Mouse (Mus musculus): ENCODE measurements at regions not wholly inside any gene's neighbourhood (a gene's known extent, or its start where the extent isn't known, plus 50 kb on each side); places are given as distances from the start of the nearest gene placed in this dataset.

GRCm38 (mm10) chr3:157754826-157755225 is 170.1 kb downstream of the Cth start:
- Histone ChIP-seq H3K27me3 (ENCODE audit: control insufficient read depth, insufficient read depth, low read depth, low read length) (no peaks in the 10 kb centered on the region), H3K27ac (ENCODE audit: low read length) (no peak overlapping the region), H3K4me2 (ENCODE audit: low read length) (no peak overlapping the region), H3K4me1 (ENCODE audit: control insufficient read depth, insufficient read depth, low read length) (no peaks in the 10 kb centered on the region), H3K9ac (ENCODE audit: low read depth, low read length) (no peak overlapping the region), H3K9me3 (replicated peaks; ENCODE audit: control insufficient read depth, low read length, poor library complexity, severe bottlenecking) (no peaks in the 10 kb centered on the region), H3K4me3 (ENCODE audit: low read depth, low read length) (no peak overlapping the region), H3K36me3 (ENCODE audit: control insufficient read depth, insufficient read depth, low read length) (no peaks in the 10 kb centered on the region)
- WGBS = 80% methylated on average over 4 of the region's 4 CpGs
- ATAC-seq = no peak

DNA sequence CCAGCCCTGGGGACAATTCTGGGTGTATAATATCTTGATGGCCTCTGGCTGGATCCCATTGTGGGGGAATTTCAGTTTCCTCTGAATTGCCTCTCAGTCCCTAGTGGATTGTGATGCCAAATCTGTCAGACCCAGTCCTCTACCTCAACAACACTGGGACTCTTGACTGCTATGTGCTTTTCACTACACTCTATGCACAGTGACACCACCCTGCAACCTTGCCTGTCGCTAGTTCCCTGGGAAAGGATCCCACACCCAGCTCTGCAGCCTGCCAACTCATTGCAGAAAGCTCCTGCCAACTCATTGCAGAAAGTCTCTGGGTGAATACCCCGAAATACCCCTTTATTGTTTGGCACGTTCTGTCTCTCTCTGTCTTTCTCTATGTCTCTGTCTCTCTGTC is 174.6 kb downstream of the Cth start:
- H3K4me1 ChIP-seq (ENCODE audit: control insufficient read depth, insufficient read depth, low read length) = no peaks in the 10 kb centered on the region
- no peaks in the 10 kb centered on the region for H3K27me3 ChIP-seq (ENCODE audit: control insufficient read depth, insufficient read depth, low read depth, low read length)
- H3K4me3 ChIP-seq (ENCODE audit: low read depth, low read length) = no peak overlapping the region
- H3K27ac ChIP-seq (ENCODE audit: low read length) = no peak overlapping the region
- WGBS = 83% methylated on average over 3 of the region's 3 CpGs
- H3K36me3 ChIP-seq (ENCODE audit: control insufficient read depth, insufficient read depth, low read length) = no peaks in the 10 kb centered on the region
- H3K9me3 ChIP-seq (replicated peaks; ENCODE audit: control insufficient read depth, low read length, poor library complexity, severe bottlenecking) = no peaks in the 10 kb centered on the region
- no peak overlapping the region for H3K9ac ChIP-seq (ENCODE audit: low read depth, low read length)
- ATAC-seq = no peak
- H3K4me2 ChIP-seq (ENCODE audit: low read length) = no peak overlapping the region

DNA sequence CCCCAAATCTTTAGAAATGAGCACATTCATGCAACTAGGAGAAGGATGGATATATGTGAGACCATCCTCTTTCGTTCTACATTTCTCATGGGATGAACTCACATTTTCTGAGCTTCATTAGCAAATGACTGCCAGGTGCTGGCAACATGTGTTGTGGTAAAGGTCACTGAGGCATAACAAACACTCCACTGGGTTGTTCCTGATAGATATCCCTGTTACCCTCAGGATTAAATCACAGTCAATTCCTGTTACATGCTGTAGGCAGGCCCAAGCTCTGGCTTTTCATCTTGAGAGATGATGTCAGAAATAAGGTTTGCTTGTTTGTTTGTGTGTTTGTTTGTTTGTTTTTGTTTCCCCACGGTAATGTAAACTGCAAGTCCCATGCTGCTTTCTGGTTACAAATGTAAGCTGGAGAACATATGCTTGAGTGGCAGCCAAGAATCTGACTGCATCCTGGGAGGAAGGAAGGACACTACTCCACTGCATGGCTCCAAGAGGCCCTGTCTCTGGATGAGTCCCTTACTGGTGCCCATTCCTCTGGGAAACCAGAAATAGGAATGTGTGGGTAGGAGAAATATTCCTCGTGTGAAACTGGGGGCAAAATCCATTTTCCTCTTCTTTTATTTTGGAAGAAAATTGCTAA is 176.4 kb downstream of the Cth start:
- no peak overlapping the region for H3K9ac ChIP-seq (ENCODE audit: low read depth, low read length)
- no peaks in the 10 kb centered on the region for H3K9me3 ChIP-seq (replicated peaks; ENCODE audit: control insufficient read depth, low read length, poor library complexity, severe bottlenecking)
- H3K27ac ChIP-seq (ENCODE audit: low read length) = no peak overlapping the region
- no peaks in the 10 kb centered on the region for H3K4me1 ChIP-seq (ENCODE audit: control insufficient read depth, insufficient read depth, low read length)
- no peaks in the 10 kb centered on the region for H3K36me3 ChIP-seq (ENCODE audit: control insufficient read depth, insufficient read depth, low read length)
- H3K27me3 ChIP-seq (ENCODE audit: control insufficient read depth, insufficient read depth, low read depth, low read length) = no peaks in the 10 kb centered on the region
- no peak overlapping the region for H3K4me2 ChIP-seq (ENCODE audit: low read length)
- no peak for ATAC-seq
- no peak overlapping the region for H3K4me3 ChIP-seq (ENCODE audit: low read depth, low read length)
- WGBS = 75% methylated on average over 3 of the region's 3 CpGs

GRCm38 (mm10) chr3:157743000-157743399 is 176.3 kb downstream of the Ptger3 start:
- H3K4me2 ChIP-seq (ENCODE audit: low read length) = no peak overlapping the region
- WGBS = 96% methylated on average over 1 of the region's 1 CpGs
- H3K4me3 ChIP-seq (ENCODE audit: low read depth, low read length) = no peak overlapping the region
- H3K9ac ChIP-seq (ENCODE audit: low read depth, low read length) = no peak overlapping the region
- H3K36me3 ChIP-seq (ENCODE audit: control insufficient read depth, insufficient read depth, low read length) = no peaks in the 10 kb centered on the region
- H3K9me3 ChIP-seq (replicated peaks; ENCODE audit: control insufficient read depth, low read length, poor library complexity, severe bottlenecking) = no peaks in the 10 kb centered on the region
- no peaks in the 10 kb centered on the region for H3K4me1 ChIP-seq (ENCODE audit: control insufficient read depth, insufficient read depth, low read length)
- ATAC-seq = no peak
- H3K27ac ChIP-seq (ENCODE audit: low read length) = no peak overlapping the region
- no peaks in the 10 kb centered on the region for H3K27me3 ChIP-seq (ENCODE audit: control insufficient read depth, insufficient read depth, low read depth, low read length)

- no peak overlapping the region for H3K4me3 ChIP-seq (ENCODE audit: low read depth, low read length)
- 88% methylated on average over 1 of the region's 1 CpGs for WGBS
- no peak overlapping the region for H3K9ac ChIP-seq (ENCODE audit: low read depth, low read length)
- no peaks in the 10 kb centered on the region for H3K36me3 ChIP-seq (ENCODE audit: control insufficient read depth, insufficient read depth, low read length)
- no peaks in the 10 kb centered on the region for H3K27me3 ChIP-seq (ENCODE audit: control insufficient read depth, insufficient read depth, low read depth, low read length)
- ATAC-seq = no peak
- no peak overlapping the region for H3K4me2 ChIP-seq (ENCODE audit: low read length)
- no peaks in the 10 kb centered on the region for H3K9me3 ChIP-seq (replicated peaks; ENCODE audit: control insufficient read depth, low read length, poor library complexity, severe bottlenecking)
- no peak overlapping the region for H3K27ac ChIP-seq (ENCODE audit: low read length)
- H3K4me1 ChIP-seq (ENCODE audit: control insufficient read depth, insufficient read depth, low read length) = no peaks in the 10 kb centered on the region
These were observed 173.1 kb downstream of the Ptger3 start for GRCm38 (mm10) chr3:157739628-157740294.

DNA sequence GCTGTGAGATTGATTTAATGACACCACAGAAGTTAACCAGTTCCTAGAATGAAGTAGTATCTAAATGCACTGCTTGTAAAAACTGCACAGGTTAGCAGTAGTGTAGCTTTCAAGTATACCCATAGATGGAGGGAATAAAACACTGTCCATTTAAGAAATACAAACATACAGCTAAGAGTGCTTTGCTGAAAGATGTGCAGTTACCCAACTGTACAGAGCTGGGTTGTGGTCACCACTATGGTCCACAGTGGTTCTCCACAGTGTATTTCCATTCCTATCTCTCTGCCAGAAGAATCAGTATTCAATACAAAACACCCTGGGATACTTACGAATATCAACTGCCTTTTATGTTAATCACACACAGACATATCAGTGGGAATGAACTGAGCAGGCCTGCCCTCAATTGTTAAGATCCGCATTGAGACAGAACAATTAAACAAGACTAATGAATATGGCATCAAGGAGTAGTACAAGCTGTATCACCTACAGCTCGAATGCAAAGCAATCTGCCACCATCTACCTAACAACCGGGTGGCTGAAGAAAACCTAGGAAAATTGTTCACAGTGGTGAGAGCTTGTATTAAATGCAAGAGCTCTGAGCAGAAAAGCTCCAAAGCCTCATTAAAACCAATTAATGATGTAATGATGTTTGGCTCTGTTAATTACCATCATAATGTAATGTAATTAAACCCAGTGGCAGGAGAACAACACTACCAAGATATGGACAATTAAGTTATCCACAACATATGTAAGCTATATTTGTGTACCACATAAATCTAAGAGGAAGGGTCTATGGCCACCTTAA is 165.6 kb downstream of the Ptger3 start:
- Histone ChIP-seq H3K4me2 (ENCODE audit: low read length) (no peak overlapping the region), H3K9ac (ENCODE audit: low read depth, low read length) (no peak overlapping the region), H3K4me1 (ENCODE audit: control insufficient read depth, insufficient read depth, low read length) (no peaks in the 10 kb centered on the region), H3K4me3 (ENCODE audit: low read depth, low read length) (no peak overlapping the region), H3K9me3 (replicated peaks; ENCODE audit: control insufficient read depth, low read length, poor library complexity, severe bottlenecking) (no peaks in the 10 kb centered on the region), H3K36me3 (ENCODE audit: control insufficient read depth, insufficient read depth, low read length) (no peaks in the 10 kb centered on the region), H3K27ac (ENCODE audit: low read length) (no peak overlapping the region), H3K27me3 (ENCODE audit: control insufficient read depth, insufficient read depth, low read depth, low read length) (no peaks in the 10 kb centered on the region)
- ATAC-seq = no peak
- 53% methylated on average over 4 of the region's 4 CpGs for WGBS

- Histone ChIP-seq H3K9me3 (replicated peaks; ENCODE audit: control insufficient read depth, low read length, poor library complexity, severe bottlenecking) (no peaks in the 10 kb centered on the region), H3K27me3 (ENCODE audit: control insufficient read depth, insufficient read depth, low read depth, low read length) (no peaks in the 10 kb centered on the region), H3K4me3 (ENCODE audit: low read depth, low read length) (no peak overlapping the region), H3K4me1 (ENCODE audit: control insufficient read depth, insufficient read depth, low read length) (no peaks in the 10 kb centered on the region), H3K9ac (ENCODE audit: low read depth, low read length) (no peak overlapping the region), H3K27ac (ENCODE audit: low read length) (no peak overlapping the region), H3K4me2 (ENCODE audit: low read length) (no peak overlapping the region), H3K36me3 (ENCODE audit: control insufficient read depth, insufficient read depth, low read length) (no peaks in the 10 kb centered on the region)
- 31% methylated on average over 1 of the region's 1 CpGs for WGBS
- no peak for ATAC-seq
These were observed 163.1 kb downstream of the Ptger3 start for GRCm38 (mm10) chr3:157729711-157730367.

DNA sequence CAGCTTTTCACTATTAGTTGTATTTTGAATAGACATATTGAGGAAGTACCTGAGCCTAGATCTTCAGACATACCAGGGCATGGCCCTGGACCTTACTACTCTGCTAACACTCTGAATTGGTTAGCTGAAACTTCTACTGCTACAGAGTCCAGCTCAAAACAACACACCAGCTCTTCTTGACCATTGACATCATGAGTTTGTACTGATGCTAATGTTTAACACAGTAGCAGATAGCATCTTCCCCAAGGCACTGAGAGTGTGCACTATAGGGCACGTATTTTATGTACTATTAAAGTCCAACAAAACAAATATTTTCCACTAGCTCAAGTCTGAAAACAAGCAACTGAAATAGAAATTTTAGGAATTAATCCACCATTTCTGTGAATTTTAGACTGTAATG is 157.8 kb downstream of the Ptger3 start:
- 69% methylated on average over 1 of the region's 1 CpGs for WGBS

GRCm38 (mm10) chr3:157723184-157723583 is 156.5 kb downstream of the Ptger3 start:
- no peaks in the 10 kb centered on the region for H3K36me3 ChIP-seq (ENCODE audit: control insufficient read depth, insufficient read depth, low read length)
- no peaks in the 10 kb centered on the region for H3K4me1 ChIP-seq (ENCODE audit: control insufficient read depth, insufficient read depth, low read length)
- no peak overlapping the region for H3K27ac ChIP-seq (ENCODE audit: low read length)
- no peak for ATAC-seq
- WGBS = 76% methylated on average over 5 of the region's 5 CpGs
- H3K9ac ChIP-seq (ENCODE audit: low read depth, low read length) = no peak overlapping the region
- H3K4me3 ChIP-seq (ENCODE audit: low read depth, low read length) = no peak overlapping the region
- no peaks in the 10 kb centered on the region for H3K27me3 ChIP-seq (ENCODE audit: control insufficient read depth, insufficient read depth, low read depth, low read length)
- no peak overlapping the region for H3K4me2 ChIP-seq (ENCODE audit: low read length)
- H3K9me3 ChIP-seq (replicated peaks; ENCODE audit: control insufficient read depth, low read length, poor library complexity, severe bottlenecking) = no peaks in the 10 kb centered on the region

More for the DNA sequence above, 157.8 kb downstream of the Ptger3 start:
- Histone ChIP-seq H3K36me3 (ENCODE audit: control insufficient read depth, insufficient read depth, low read length) (no peaks in the 10 kb centered on the region), H3K27ac (ENCODE audit: low read length) (no peak overlapping the region), H3K4me2 (ENCODE audit: low read length) (no peak overlapping the region), H3K4me1 (ENCODE audit: control insufficient read depth, insufficient read depth, low read length) (no peaks in the 10 kb centered on the region), H3K9me3 (replicated peaks; ENCODE audit: control insufficient read depth, low read length, poor library complexity, severe bottlenecking) (no peaks in the 10 kb centered on the region), H3K27me3 (ENCODE audit: control insufficient read depth, insufficient read depth, low read depth, low read length) (no peaks in the 10 kb centered on the region), H3K9ac (ENCODE audit: low read depth, low read length) (no peak overlapping the region), H3K4me3 (ENCODE audit: low read depth, low read length) (no peak overlapping the region)
- ATAC-seq = no peak

All from midbrain, embryonic 16.5 days (tissue).